Mouse (Mus musculus) erythroblast, embryonic 14.5 days (primary cell): ENCODE measurements around the gene Skap1.

ENCODE experiments used
- GATA1 ChIP-seq: IDR thresholded peaks from 2 replicates; pipeline ENCODE4 v1.6.1; 2012; ENCODE audit warnings: low read length, inconsistent platforms, mixed read lengths
- TAL1 ChIP-seq: IDR thresholded peaks from 3 replicates; pipeline ENCODE4 v1.6.1; 2012; ENCODE audit warnings: low read length, inconsistent platforms, mixed read lengths

GRCm38 (mm10) chr11:96612596-96612995 is 148.2 kb downstream of the Skap1 start:
- TF ChIP-seq TAL1 (no peak), GATA1 (no peak)
